Mouse (Mus musculus): ENCODE measurements at regions not wholly inside any gene's neighbourhood (a gene's known extent, or its start where the extent isn't known, plus 50 kb on each side); places are given as distances from the start of the nearest gene placed in this dataset.
"Not testable (repeated sequence)": the region's sequence is repeated elsewhere in the genome, so short reads cannot be mapped to it uniquely, and the experiment has no call there.

DNA sequence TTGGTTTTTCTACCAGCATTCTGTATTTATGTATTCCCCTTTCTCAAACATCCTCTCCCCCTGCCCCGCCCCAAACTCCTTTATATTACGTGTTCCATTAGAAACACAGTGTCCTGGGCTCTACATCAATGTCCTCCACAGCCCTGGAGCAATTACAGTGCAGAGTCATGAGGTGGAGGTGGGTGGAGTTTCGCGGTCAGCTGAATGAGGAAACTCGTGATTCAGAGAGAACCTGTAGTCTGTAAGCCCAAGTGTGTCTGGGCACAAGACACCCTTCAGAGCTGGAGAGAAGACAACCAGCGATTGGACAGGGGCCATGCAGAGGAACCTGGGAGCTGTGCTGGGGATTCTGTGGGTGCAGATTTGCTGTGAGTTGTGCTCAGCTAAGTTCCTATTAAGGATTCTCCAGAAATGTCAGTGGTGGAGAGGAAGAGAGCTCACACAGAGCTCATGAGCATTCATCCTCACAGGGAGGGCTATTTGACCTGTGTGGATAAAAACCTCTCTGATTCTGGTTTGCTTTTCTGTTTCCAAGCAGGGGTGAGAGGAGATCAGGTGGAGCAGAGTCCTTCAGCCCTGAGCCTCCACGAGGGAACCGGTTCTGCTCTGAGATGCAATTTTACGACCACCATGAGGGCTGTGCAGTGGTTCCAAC is 570.4 kb downstream of the Dad1 start:
- peak; percentile 44 for DNase-seq

DNA sequence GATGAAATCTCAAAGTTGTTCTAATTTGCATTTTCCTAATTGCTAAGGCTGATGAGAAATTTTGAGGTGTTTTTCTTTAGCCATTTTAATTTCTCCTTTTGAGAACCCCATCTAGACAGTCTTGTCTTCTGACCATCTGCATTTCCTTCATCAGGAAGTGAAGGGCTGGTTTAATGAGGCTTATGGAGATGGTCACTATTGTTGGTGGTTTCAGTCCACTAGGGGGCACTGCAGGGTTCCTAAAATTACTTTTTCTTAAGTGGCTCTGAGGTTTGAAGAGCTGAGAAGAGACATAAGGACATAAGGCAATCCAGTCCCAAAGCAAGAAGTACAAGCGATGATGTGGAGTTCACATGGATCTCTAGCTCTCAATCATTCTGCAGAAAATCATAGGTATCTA is 571.2 kb downstream of the Dad1 start:
- not testable (repeated sequence) for DNase-seq

DNA sequence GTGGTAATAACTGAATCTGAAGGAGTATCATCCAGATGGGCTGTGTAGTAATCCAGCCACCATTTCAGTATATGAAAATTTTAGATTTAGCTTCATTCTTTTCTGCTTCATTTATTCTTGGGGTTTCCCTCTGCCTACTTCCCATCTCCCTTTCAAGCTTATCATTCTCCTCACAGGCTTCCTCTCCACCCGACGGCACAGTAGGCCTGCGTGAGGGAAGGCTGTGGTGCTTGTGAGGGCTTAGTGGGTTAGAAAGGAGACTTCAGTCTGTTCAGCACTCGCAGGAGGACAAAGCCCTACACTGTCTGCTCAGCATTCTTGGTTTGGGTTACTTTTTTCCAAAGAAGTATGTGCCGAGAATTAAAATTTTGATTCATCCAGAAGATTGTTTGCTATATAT is 572.6 kb downstream of the Dad1 start:
- not testable (repeated sequence) for DNase-seq

GRCm38 (mm10) chr14:53665681-53666080 is 588.2 kb downstream of the Dad1 start:
- peak; percentile 61 for DNase-seq

DNA sequence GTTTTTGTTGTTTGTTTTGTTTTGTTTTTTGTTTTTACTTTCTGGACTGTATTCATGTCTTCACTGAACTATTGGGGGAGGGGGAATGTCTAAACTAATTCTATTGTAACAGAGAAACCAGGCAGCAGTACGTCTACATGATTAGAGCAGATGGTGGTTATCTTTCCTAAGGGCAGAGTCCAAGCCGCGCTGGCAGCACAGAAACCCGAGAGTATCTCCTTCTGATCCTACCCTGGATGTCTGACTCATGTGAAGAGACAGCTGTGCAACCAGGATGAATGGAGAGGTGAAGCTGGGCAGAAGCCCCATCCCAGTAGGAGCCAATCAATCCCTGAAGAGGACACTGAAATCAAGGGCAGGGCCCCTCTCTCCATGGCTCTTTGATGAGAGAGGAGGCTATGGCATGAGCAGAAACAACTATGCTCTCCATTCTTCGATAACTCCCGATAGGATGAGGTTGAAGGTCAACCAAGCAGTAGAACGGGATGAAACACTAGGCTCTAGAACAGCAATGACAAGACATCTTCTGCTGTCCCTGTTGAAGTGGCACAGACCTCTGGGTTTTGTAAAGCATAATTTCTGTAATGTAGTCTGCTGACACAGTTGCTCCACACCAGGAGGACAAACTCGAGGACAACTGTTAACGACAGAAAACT is 591.1 kb downstream of the Dad1 start:
- DNase-seq, result not testable (repeated sequence)

DNA sequence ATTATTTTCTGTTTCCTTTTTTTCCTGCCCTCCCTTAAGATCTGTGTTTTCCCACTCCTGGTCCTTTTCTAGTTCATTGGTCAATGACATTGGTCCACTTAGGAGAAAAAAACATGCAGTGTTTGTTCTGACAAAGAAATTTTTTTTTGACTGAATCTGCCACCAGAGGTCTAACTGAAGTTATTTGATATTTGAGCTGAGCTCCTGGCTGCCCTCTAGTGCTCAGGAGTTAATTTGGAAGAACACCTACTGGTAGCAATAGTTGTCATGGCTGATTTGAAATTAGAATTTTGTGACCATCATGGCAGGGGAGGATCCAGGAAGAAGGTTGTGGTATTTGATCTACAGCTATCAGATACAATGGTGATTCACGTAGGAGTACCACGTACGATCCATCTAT is 599.2 kb downstream of the Dad1 start:
- DNase-seq, result not testable (repeated sequence)

GRCm38 (mm10) chr14:53651061-53651460 is 602.8 kb downstream of the Dad1 start:
- DNase-seq, result not testable (repeated sequence)

GRCm38 (mm10) chr14:53649189-53649588 is 604.7 kb downstream of the Dad1 start:
- DNase-seq, result not testable (repeated sequence)

DNA sequence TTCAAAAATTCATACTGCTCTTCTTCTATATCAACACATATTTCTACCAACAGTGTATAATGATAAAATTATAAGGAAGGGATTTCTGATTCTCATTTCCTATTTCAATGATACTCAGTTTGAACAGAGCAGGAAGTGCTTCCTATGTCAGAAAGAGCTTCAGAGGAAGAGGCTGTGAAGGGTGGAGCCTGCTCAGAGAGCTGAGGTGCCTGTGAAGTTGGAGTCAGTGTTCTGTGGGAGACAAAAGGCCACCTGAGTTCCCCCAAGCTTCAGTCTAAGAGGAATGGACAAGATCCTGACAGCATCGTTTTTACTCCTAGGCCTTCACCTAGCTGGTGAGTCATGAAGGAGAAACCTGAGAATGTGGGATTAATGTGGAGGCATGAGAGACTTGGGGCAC is 613.5 kb downstream of the Dad1 start:
- peak; percentile 63 for DNase-seq

GRCm38 (mm10) chr14:53637664-53638063 is 616.2 kb downstream of the Dad1 start:
- peak; percentile 75 for DNase-seq

DNA sequence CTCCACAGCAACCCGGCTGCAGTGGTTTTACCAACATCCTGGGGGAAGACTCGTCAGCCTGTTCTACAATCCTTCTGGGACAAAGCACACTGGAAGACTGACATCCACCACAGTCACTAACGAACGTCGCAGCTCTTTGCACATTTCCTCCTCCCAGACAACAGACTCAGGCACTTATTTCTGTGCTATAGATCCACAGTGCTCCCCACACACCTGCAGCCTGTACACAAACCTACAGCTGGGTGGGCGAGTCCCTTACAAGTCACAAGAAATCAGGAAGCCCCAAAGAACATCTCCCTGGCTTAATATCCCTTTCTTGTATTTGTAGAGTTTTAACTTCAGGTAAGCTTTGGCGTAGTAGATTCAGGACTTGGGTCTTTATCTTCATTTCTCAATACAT is 618.7 kb downstream of the Dad1 start:
- peak; percentile 54 for DNase-seq

DNA sequence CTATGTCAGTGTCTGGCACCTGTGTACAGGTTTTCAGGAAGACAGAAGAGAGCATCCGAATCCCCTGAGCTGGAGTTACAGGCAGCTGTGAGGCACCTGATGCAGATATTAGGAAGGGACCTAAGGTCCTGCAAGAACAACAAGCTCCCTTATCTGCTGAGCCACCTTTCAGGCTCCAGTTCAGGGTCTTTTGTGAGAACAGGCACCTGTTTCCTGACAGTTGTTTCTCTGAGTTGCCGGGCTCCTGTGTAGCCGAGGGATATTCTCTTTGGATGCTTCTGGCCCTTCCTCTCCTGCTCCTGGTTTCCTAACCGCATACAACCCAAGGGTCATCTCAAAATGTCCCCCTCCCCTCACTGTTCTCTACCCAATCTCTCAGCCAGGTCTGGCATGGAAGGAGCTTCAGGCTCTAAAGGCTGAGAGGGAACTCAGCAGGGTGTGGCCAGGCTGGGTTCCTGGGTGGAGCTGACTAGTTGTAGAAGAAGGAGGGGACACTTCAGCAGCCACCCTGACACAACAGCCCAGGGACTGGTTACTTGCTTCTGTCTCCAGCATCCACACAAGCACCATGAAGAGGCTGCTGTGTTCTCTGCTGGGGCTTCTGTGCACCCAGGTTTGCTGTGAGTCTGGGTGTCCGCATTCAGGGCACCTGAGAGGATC is 619.5 kb downstream of the Dad1 start:
- not testable (repeated sequence) for DNase-seq

DNA sequence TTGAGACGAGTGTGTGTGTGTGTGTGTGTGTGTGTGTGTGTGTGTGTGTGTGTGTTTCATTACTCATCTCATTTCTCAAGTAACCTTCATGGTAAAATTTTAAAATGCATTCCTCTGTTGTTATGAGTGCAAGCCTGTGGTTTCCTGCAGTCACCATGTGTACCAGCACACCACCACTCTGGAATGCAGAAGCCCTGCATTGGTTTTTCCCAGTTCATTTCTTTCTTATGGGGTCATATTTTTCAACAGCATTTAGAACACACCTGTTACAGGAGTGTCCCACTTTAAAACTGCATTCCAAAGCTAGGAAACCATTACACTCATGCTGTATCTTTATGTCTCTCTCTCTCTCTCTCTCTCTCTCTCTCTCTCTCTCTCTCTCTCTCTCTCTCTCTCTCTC is 620.2 kb downstream of the Dad1 start:
- DNase-seq, result not testable (repeated sequence)

- DNase-seq, result peak; percentile 48
Measured at GRCm38 (mm10) chr14:53621376-53621775, 632.5 kb downstream of the Dad1 start.

DNA sequence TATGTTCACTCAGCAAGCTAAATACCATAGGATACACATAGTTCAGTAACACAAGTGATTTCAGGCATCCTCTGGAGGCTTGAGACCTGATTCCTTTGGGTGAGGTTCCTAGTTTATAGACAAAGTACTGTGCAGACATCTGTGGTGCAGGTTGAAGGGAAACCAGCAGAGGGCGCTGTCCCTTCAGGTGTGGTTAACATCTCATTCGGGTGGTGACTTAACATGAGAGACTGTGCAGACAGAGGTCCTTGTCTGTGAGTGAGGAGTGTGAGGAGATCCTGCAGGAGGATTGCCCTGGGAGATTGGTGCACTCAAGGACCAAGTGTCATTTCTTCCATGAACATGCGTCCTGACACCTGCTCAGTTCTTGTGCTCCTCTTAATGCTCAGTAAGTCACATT is 637.8 kb downstream of the Dad1 start:
- DNase-seq, result peak; percentile 54

- peak; percentile 76 for DNase-seq
Measured at GRCm38 (mm10) chr14:53614341-53614740, 639.6 kb downstream of the Dad1 start.

DNA sequence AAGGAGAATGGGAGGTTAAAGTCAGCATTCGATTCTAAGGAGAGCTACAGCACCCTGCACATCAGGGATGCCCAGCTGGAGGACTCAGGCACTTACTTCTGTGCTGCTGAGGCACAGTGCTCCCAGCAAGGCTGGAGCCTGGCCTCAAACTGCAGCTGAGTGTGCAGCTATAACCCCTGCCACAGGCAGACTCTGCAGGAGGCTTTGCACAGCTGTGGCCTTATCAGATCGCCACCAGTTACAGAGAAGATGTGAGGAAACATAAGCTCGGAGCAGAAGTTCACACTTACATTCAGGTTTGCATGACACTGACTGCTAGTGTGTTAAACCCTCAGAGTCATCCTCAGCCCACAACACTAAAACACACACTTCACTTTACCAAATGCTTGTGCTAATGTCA is 654.6 kb downstream of the Dad1 start:
- peak; percentile 48 for DNase-seq

DNA sequence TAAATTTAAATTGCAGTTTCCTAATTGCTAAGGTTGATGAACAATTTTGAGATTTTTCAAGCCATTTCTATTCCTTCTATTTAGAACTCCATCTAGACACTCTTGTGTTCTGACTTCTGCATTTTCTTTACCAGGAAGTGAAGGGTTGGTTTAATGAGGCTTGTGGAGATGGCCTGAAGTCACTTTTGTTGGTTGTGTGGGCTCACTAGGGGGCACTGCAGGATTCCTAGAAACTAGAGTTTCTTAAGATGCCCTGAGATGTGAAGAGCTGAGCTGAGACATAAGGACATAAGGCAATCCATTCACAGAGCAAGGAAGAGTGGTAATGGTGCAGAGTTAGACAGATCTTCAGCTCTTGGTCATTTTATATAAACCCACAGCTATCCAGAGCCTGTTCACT is 656.6 kb downstream of the Dad1 start:
- DNase-seq, result peak; percentile 67

- DNase-seq, result peak; percentile 64
Measured at GRCm38 (mm10) chr14:53590601-53591000, 663.3 kb downstream of the Dad1 start.

GRCm38 (mm10) chr14:53582528-53582927 is 671.4 kb downstream of the Dad1 start:
- not testable (repeated sequence) for DNase-seq

DNA sequence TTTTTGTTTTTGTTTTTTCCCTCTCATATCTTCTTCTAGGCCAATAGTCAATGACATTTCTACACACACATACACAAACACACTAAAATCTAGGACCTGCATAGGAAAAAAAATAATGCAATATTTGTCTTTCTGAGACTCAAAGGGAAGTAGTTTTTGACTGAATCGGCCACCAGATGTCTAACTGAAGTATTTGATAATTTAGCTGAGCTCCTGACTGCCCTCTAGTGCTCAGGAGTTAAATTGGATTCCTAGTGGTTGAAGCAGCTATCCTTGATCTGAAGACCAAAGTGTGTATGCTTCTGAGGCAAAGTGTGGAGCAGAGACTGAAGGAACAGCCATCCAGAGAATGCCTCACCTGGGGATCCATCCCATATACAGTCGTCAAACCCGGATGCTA is 672.2 kb downstream of the Dad1 start:
- DNase-seq, result peak; percentile 52

DNA sequence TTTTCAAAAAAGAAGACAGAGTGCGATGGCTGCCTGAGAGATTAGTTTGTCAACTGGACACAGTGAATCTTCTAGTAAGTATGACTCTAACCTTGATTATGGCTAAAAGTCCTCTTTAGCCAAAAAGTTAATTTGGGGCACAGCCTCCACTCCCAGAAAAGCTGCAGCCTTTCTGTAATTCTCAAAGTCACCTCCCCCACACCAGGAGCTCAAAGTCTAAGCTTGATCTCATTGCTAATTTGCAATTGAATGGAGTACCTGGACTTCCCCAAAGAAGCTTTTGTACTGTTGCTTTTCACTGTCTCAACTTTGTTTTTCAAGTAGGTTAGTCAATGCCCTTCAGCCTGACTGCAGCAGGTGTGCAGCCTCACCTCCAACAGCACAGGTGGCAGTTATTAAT is 677.0 kb downstream of the Dad1 start:
- DNase-seq, result not testable (repeated sequence)

DNA sequence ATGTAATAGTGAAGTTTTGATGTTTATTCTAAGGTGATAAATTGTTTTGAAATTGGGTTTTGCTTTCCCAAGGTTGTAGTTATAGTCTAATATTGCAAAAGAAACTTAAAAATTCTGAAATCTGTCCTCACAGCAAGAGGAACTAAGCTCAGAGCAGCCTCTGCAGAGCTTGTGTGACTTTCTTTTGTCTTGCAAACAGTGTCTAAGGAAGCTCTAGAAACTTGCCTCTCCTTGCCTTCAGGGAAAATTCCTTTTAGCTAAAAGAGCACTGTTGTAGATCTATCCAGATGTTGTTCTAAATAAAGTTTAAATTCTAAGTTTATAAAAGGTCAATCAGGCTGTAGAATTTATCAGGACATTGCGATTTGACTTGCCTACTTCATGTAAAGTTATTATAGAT is 681.2 kb downstream of the Dad1 start:
- not testable (repeated sequence) for DNase-seq

DNA sequence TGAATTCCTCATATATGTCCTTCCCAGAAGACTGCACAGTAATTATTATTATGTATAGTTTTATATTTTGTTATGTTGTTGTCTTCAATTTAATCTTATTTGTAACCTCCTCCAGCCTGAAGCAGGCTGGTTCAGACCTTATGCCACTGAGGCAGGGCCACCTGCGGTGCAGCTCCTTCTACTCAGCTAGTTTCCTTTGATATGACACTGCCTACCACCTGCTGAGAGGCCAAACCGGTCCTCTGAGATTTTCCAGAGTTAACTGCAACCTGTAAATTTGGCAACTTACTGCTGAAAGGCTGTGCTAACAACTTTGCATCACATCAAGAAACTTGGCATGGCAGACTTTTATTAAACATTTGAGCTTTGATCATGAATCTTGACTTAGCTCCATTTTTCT is 691.3 kb downstream of the Dad1 start:
- peak; percentile 51 for DNase-seq

Measured in thymus, postnatal 14 days (tissue).